Mouse (Mus musculus) forebrain, embryonic 10.5 days (tissue): ENCODE results near the gene Cbln1. TPM values are rescaled to one million over a fixed set of nuclear protein-coding genes. Genes with fewer than 3 reads are reported as not detected.

Experiments used
- polyA plus RNA-seq: library from polyadenylated mRNA; unstranded; fragments of >200 nt; fragmentation: Nextera tagmentation; extraction: Ambion mirVana; gene quantifications from 2 replicates; pipeline ENCODE4 v1.2.1, GENCODE M21; 2016

The Cbln1 gene
- polyA plus RNA-seq, 1 experiment from 2014 or later, result 1.5 TPM

Other genes with a start within 250 kb of the Cbln1 start
- gene 4933402J07Rik, start 91.2 kb upstream of the Cbln1 start, polyA plus RNA-seq, result not detected in 2 replicates